7 mouse cellular contexts compared by ENCODE assay signal in the genomic region with DNA sequence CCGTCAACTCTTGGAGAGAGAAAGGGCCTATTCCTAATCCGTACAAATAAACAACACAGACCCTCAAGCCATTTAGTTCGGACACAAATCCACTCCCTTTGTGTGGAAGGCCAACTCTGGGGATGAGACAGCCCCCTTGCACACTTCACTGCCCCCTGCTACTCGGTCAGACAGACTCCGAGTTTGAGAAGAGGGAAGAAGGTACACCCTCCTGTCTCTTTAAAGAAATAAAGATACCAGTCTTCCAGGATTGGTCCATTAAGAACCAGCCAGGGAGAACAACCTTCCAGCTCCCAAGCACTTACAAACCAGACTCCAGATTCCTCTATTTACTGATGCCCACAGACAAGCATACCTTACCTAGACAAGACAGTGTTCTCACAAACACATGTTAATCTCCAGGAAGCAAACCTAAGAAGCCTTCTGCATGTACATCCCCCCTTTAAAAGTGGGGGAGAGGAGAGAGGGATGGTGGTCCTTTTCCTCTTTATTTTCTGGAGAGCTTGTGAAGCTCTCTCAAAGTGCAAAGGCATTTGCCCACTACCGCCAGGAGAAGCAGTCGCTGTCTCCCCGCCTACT.
DNase-seq lines count a peak whose midpoint lies in the region; TF ChIP-seq lines count a peak whose summit lies in the region.

No protein-coding gene starts in this region.

- no peaks in the 10 kb centered on the region for H3K4me1 ChIP-seq in embryonic fibroblast, embryonic 13.5 days (ENCODE audit: control insufficient read depth, insufficient read depth, low read length)
- peaks cover 11% of the 10 kb centered on the region; the same call in 1 of the 2 replicates for H3K4me1 ChIP-seq in olfactory bulb, adult 2 months (ENCODE audit: control insufficient read depth, insufficient read depth, low read length)
- H3K4me1 ChIP-seq in lung, adult 2 months (ENCODE audit: control insufficient read depth, insufficient read depth, low read length): 0 out of 2 replicates have a peak, but pooled peaks cover 2% of the 10 kb centered on the region

- TF ChIP-seq POLR2A in embryonic fibroblast, embryonic 13.5 days (IDR thresholded peaks at IDR 0.05; ENCODE audit: low read depth, low read length): no peak
- TF ChIP-seq POLR2A in olfactory bulb, adult 2 months (IDR thresholded peaks at IDR 0.05; ENCODE audit: insufficient read depth, low read depth, low read length): no peak
- no peak for TF ChIP-seq POLR2A in lung, adult 2 months (IDR thresholded peaks at IDR 0.05; ENCODE audit: borderline replicate concordance, extremely low read depth, low read depth, low read length)

- peak overlapping the region; percentile 69 for H3K27ac ChIP-seq in embryonic fibroblast, embryonic 13.5 days (ENCODE audit: insufficient read depth, low read length)
- H3K27ac ChIP-seq in olfactory bulb, adult 2 months (ENCODE audit: insufficient read depth, low read depth, low read length): peak overlapping the region; percentile 98

- DNase-seq in right cerebral cortex, adult 2 months (ENCODE audit: low spot score in 2 of 2): peak; percentile 20 to 31
- DNase-seq in right cerebral cortex, postnatal 14 days: no peak
- peak; percentile 29 for DNase-seq in left cerebral cortex, adult 11 months (ENCODE audit: low spot score)
- no peak for DNase-seq in lung, adult 2 months
- no peak for DNase-seq in B cell, adult 2 months

- no peak for TF ChIP-seq CTCF in embryonic fibroblast, embryonic 13.5 days (IDR thresholded peaks at IDR 0.05; ENCODE audit: borderline replicate concordance, insufficient read depth, low read length)
- TF ChIP-seq CTCF in olfactory bulb, adult 2 months (IDR thresholded peaks at IDR 0.05; ENCODE audit: insufficient read depth, low read depth, low read length): no peak
- TF ChIP-seq CTCF in lung, adult 2 months (IDR thresholded peaks at IDR 0.05; ENCODE audit: insufficient read depth, low read length): no peak

- WGBS in olfactory bulb, adult 2 months: 5% methylated on average over 8 of the region's 8 CpGs
- WGBS in lung, adult 2 months: 66% methylated on average over 8 of the region's 8 CpGs

- peak overlapping the region; percentile 12; the same call in 1 of the 2 replicates for H3K4me3 ChIP-seq in embryonic fibroblast, embryonic 13.5 days (ENCODE audit: insufficient read depth, low read length)
- H3K4me3 ChIP-seq in olfactory bulb, adult 2 months (ENCODE audit: insufficient read depth, low read depth, low read length): peak overlapping the region; percentile 69
- no peak overlapping the region for H3K4me3 ChIP-seq in lung, adult 2 months (replicated peaks; ENCODE audit: extremely low read depth, low read depth, low read length)

Comparison
In these comparisons a context has a peak if more than half of its experiments do, and no peak if none do; other contexts are left out.
1. DNase-seq: peak in right cerebral cortex, adult 2 months (2 of 2) and left cerebral cortex, adult 11 months (single experiment); none in right cerebral cortex, postnatal 14 days (single experiment), lung, adult 2 months (single experiment) and B cell, adult 2 months (0 of 2).